Mouse (Mus musculus) heart, adult 2 months (tissue): Measurements from ENCODE around the gene Gys1. TPM values are rescaled to one million over a fixed set of nuclear protein-coding genes. Genes with fewer than 3 reads are reported as not detected.
A peak's percentile ranks its signal among the peaks of the same experiment; 100 is the strongest.

Source experiments
- DNase-seq, 2 experiments: peaks; one replicate each; pipeline ENCODE4 v3.0.0; 2021
- H3K27ac ChIP-seq: fragments of 200-600 bp; 2 replicates; pipeline ENCODE4 v1.8.1; 2022
- H3K27me3 ChIP-seq: fragments of 200-500 bp; 2 replicates; pipeline ENCODE4 v1.6.1; 2012; ENCODE audit warnings: mild to moderate bottlenecking, low read length, inconsistent platforms, mixed read lengths; ENCODE audit not compliant: control insufficient read depth, insufficient read depth
- H3K36me3 ChIP-seq: fragments of 200-500 bp; 2 replicates; pipeline ENCODE4 v1.6.1; 2012; ENCODE audit warnings: low read length, inconsistent platforms; ENCODE audit not compliant: control insufficient read depth, insufficient read depth
- H3K4me1 ChIP-seq: fragments of 200-500 bp; 2 replicates; pipeline ENCODE4 v1.6.1; 2011; ENCODE audit warnings: low read length; ENCODE audit not compliant: control insufficient read depth, insufficient read depth
- H3K4me3 ChIP-seq: fragments of 200-600 bp; 2 replicates; pipeline ENCODE4 v1.8.1; 2022
- H3K79me2 ChIP-seq: fragments of 200-500 bp; replicated peaks from 2 replicates; pipeline ENCODE4 v1.6.1; 2012; ENCODE audit warnings: mild to moderate bottlenecking, inconsistent platforms, low read length, moderate library complexity, mixed read lengths; ENCODE audit not compliant: control insufficient read depth, insufficient read depth
- H3K9ac ChIP-seq: fragments of 200-500 bp; 2 replicates; pipeline ENCODE4 v1.6.1; 2012; ENCODE audit warnings: low read depth, mild to moderate bottlenecking, control low read depth, inconsistent platforms, low read length, mixed read lengths
- CTCF ChIP-seq: fragments of 200-600 bp; IDR thresholded peaks from 2 replicates; pipeline ENCODE4 v1.8.1; 2022; ENCODE audit warnings: antibody characterized with exemption, mild to moderate bottlenecking, moderate library complexity
- EP300 ChIP-seq: fragments of 200-500 bp; IDR thresholded peaks from 2 replicates; pipeline ENCODE4 v1.6.1; 2011; ENCODE audit warnings: low read depth, low read length, control low read depth; ENCODE audit not compliant: insufficient read depth
- POLR2A ChIP-seq: fragments of 200-500 bp; IDR thresholded peaks from 2 replicates; pipeline ENCODE4 v1.6.1; 2011; ENCODE audit warnings: mild to moderate bottlenecking, low read depth, low read length, control low read depth; ENCODE audit not compliant: insufficient read depth
- WGBS: fragments of 180-500 bp; shearing (Covaris S2); methylation state at CpG from one replicate; pipeline ENCODE4 v1.1.7; 2018; 5-methylcytosine and 5-hydroxymethylcytosine counted together
- intact Hi-C: fragments of 180-260 bp; cut with DNase I; formaldehyde crosslinking; loops from one replicate; pipeline ENCODE4 v1.15.1; 2025
- polyA plus RNA-seq: library from polyadenylated mRNA; depleted of rRNA; stranded (reverse); fragments of >200 nt; gene quantifications from 2 replicates; pipeline ENCODE4 v1.2.3, GENCODE M21; 2012
- total RNA-seq, 2 experiments: library from RNA; stranded (reverse); gene quantifications; 2 replicates each; pipeline ENCODE4 v1.2.3; 2021

The Gys1 gene
- total and polyA plus RNA-seq, 3 experiments, result 96.9 to 115 (median 111) TPM

- H3K27ac ChIP-seq, result no peak overlapping the region
- peaks cover 7% of the 10 kb centered on the region for H3K4me1 ChIP-seq
- TF ChIP-seq EP300 (no peak), POLR2A (no peak), CTCF (no peak)
- peaks cover 8% of the 10 kb centered on the region for H3K79me2 ChIP-seq
- no peak for DNase-seq
- intact Hi-C loops, result loop anchor here (5.0 kb wide), 1 partner anchor 94 kb away; no protein-coding TSS in a partner anchor
- H3K36me3 ChIP-seq, result peaks cover 14% of the 10 kb centered on the region
- H3K27me3 ChIP-seq, result no peaks in the 10 kb centered on the region
- no peak overlapping the region for H3K4me3 ChIP-seq
- no peak overlapping the region for H3K9ac ChIP-seq
- 78% methylated on average over 2 of the region's 2 CpGs for WGBS
Measured at GRCm38 (mm10) chr7:45396787-45397186, 37.9 kb upstream of the Gys1 start.

GRCm38 (mm10) chr7:45401521-45402085 is 33.0 kb upstream of the Gys1 start:
- Histone ChIP-seq H3K36me3 (no peaks in the 10 kb centered on the region), H3K79me2 (no peaks in the 10 kb centered on the region), H3K27ac (no peak overlapping the region), H3K9ac (no peak overlapping the region), H3K27me3 (no peaks in the 10 kb centered on the region), H3K4me3 (no peak overlapping the region), H3K4me1 (0 out of 2 replicates have a peak, but pooled peaks cover 3% of the 10 kb centered on the region)
- TF ChIP-seq EP300 (no peak), CTCF (no peak), POLR2A (no peak)
- no peak for DNase-seq
- intact Hi-C loops, result no loop called here
- WGBS, result 51% methylated on average over 10 of the region's 10 CpGs

DNA sequence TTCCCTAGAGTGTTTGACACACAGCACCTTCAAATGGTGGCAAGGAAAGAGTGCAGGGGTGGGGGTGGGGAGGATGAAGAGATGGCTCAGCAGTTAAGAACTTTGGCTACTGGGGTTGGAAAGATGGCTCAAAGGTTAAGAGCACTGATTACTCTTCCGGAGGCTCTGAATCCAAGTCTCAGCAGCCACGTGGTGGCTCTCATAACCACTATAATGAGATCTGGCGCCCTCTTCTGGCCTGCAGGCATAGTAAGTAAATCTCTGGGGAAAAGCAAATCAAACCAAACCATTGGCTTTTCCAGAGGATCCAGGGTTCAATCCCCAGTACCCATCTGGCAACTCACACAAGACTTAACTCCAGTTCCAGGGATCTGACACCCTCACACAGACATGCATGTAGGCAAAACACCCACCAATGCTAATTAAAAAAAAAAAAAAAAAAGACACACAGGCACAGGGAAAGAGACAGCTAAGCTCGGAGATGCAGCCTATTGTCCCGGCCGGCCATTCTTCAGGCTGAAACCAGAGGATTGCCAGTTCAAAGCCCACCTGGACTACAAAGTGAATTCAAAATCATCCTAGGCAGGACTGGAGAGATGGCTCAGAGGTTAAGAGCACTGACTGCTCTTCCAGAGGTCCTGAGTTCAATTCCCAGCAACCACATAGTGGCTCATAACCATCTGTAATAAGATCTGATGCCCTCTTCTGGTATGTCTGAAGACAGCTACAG is 30.9 kb upstream of the Gys1 start:
- H3K4me1 ChIP-seq, result 0 out of 2 replicates have a peak, but pooled peaks cover 3% of the 10 kb centered on the region
- H3K27me3 ChIP-seq, result no peaks in the 10 kb centered on the region
- TF ChIP-seq CTCF (peak; percentile 73), EP300 (no peak)
- no peaks in the 10 kb centered on the region for H3K36me3 ChIP-seq
- peak; percentile 45 to 56 for DNase-seq
- H3K4me3 ChIP-seq, result no peak overlapping the region
- H3K9ac ChIP-seq, result no peak overlapping the region
- WGBS, result 42% methylated on average over 6 of the region's 6 CpGs
- H3K27ac ChIP-seq, result no peak overlapping the region
- intact Hi-C loops, result no loop called here
- H3K79me2 ChIP-seq, result no peaks in the 10 kb centered on the region

DNA sequence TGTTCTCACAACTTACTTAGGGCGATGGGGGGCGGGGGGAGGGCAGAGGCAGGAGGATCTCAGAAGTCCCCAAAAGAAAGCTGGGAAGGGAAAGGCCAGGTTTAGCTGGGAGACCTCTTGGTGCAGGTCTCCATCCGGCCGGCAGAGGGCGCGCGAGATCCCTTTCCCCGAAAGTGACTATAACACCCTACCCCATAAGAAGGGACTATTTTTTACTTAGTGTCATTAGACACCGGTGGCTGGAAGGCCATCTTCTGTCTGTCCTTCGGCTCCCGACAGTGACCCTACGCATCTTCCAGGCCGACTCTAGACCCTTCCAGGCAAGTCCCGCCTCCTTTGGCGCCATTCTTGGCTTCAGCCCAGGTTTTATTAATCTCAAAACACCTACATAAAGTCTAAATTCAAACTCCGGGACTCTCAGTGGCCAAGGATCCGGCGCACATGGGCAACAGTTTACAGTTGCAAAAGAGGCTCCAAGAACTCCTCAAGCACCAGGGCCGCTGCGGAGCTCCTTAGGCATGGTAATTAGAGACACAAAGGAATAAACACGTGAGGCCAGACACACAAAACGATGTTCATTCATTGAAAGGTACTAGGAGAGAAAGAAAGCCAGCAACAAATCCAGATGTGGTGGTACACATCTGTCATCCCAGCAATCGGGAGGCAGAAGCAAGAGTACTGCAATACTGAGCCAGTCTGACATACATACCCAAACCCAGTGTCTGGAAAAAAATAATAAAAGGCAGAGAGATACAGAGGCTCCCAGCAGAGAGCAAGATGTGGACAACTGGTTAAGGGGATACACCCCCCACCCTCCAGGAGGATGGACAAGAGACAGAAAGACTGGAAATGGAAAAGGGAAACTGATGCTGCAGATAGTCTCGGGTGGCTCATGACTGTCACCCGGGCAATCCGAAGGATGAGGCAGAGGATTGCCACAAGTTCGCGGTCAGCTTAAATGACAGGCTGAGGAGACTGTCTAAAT is 29.3 kb upstream of the Gys1 start, which contains the start of gene Kcna7:
TSS of gene Kcna7 (plus strand) at position 563 of the 985 bp plus-strand sequence.
- intact Hi-C loops, result loop anchor here (2.0 kb wide), 1 partner anchor 27 kb away; no protein-coding TSS in a partner anchor
- Histone ChIP-seq H3K9ac (peak within 1 kb of the TSS; percentile 73), H3K36me3 (no peaks in the 10 kb centered on the region), H3K27ac (peak within 1 kb of the TSS; percentile 42), H3K79me2 (no peaks in the 10 kb centered on the region), H3K4me1 (0 out of 2 replicates have a peak, but pooled peaks cover 3% of the 10 kb centered on the region), H3K4me3 (peak within 1 kb of the TSS; percentile 45), H3K27me3 (no peaks in the 10 kb centered on the region)
- TF ChIP-seq POLR2A (no peak), CTCF (no peak; the same call in none of the 2 replicates), EP300 (no peak)
- peak; percentile 78 to 87 for DNase-seq
- 10% methylated on average over 28 of the region's 28 CpGs for WGBS
